ENCODE assay signal across 11 mouse cellular contexts in genomic region chr3:101795387-101796039, GRCm38 (mm10). TPM values are rescaled to one million over a fixed set of nuclear protein-coding genes. Genes with fewer than 3 reads are reported as not detected.
A peak's percentile ranks its signal among the peaks of the same experiment; 100 is the strongest.
DNase-seq lines count a peak whose midpoint lies in the region; TF ChIP-seq lines count a peak whose summit lies in the region.
"Had no signal": no experiment of that assay in that cellular context is flagged by ENCODE, and none has a peak within 500 bp of the region (broad histone marks: within the 10 kb centered on the region; RNA-seq: fewer than 3 reads in every experiment).

No protein-coding gene starts in this region.

- DNase-seq in heart, adult 11 months, result peak; percentile 82
- no peak for DNase-seq in heart, postnatal 14 days
- DNase-seq in layer of hippocampus, adult 2 months (ENCODE audit: low spot score in 2 of 2), result no peak
- DNase-seq in layer of hippocampus, adult 18-20 months (ENCODE audit: low spot score in 2 of 2), result no peak
- peak; percentile 9 for DNase-seq in 416B (ENCODE audit: low read depth)
- peak; percentile 21 for DNase-seq in brain, embryonic 14.5 days (ENCODE audit: low read depth)
- DNase-seq in embryo, embryonic 10.5 days (ENCODE audit: low spot score), result no peak
- DNase-seq in urinary bladder, postnatal 25 days (ENCODE audit: low spot score), result no peak
- DNase-seq: kidney, adult 8-10 months; layer of hippocampus, postnatal 36 days had no signal

- peak; percentile 48 for TF ChIP-seq CTCF in layer of hippocampus, adult 2 months (conservative IDR thresholded peaks at IDR 0.05)
- peak; percentile 27; the same call in 1 of the 2 replicates for TF ChIP-seq CTCF in brain, embryonic 14.5 days (IDR thresholded peaks at IDR 0.05; ENCODE audit: borderline replicate concordance, extremely low read depth, insufficient read depth, insufficient read length)

- no peak for TF ChIP-seq POLR2A in brain, embryonic 14.5 days (IDR thresholded peaks at IDR 0.05; ENCODE audit: borderline replicate concordance, extremely low read depth, insufficient read depth, insufficient read length, poor library complexity, severe bottlenecking)

- H3K27ac ChIP-seq in layer of hippocampus, adult 2 months, result no peak overlapping the region
- H3K27ac ChIP-seq: limb, embryonic 15.5 days had no signal

- no peak overlapping the region for H3K4me3 ChIP-seq in layer of hippocampus, adult 2 months
- H3K4me3 ChIP-seq: limb, embryonic 15.5 days had no signal

- intact Hi-C loops in heart, postnatal 14 days (cut with DNase I), result no loop called here

RNA-seq across cellular contexts. Expression of gene Mab21l3, which starts 53.2 kb away (rescaled TPM):
- not detected for total RNA-seq in heart, postnatal 14 days (2021)
- under 1 TPM in 1 of 2 experiments, not detected in 1; 0.22 TPM for total RNA-seq in layer of hippocampus, adult 2 months (2021)
- total RNA-seq in layer of hippocampus, adult 18-20 months (2021), result not detected
- polyA plus RNA-seq in brain, embryonic 14.5 days (2012; rRNA removed), result 0.51 and 0.55 TPM in 2 replicates

Comparison
In these comparisons a context has a peak if more than half of its experiments do, and no peak if none do; other contexts are left out.
1. DNase-seq: peak in heart, adult 11 months (single experiment), 416B (single experiment) and brain, embryonic 14.5 days (single experiment); none in heart, postnatal 14 days (0 of 2), layer of hippocampus, adult 2 months (0 of 2), layer of hippocampus, adult 18-20 months (0 of 2), embryo, embryonic 10.5 days (single experiment) and urinary bladder, postnatal 25 days (single experiment).